Mouse (Mus musculus): ENCODE results near the gene Plcl2. TPM values are rescaled to one million over a fixed set of nuclear protein-coding genes. Genes with fewer than 3 reads are reported as not detected.
"Not testable (repeated sequence)": the region's sequence is repeated elsewhere in the genome, so short reads cannot be mapped to it uniquely, and the experiment has no call there.

Gene Plcl2
- polyA plus RNA-seq, 1 experiment from 2014 or later = 4.9 TPM

GRCm38 (mm10) chr17:50537786-50538185 lies 28.6 kb downstream of the Plcl2 start:
- no peak for ATAC-seq (ENCODE audit: insufficient number of reproducible peaks, insufficient read depth, low FRiP score, low TSS enrichment, low read depth)
- Histone ChIP-seq H3K27ac (no peak overlapping the region), H3K27me3 (no peaks in the 10 kb centered on the region), H3K4me3 (replicated peaks) (no peak overlapping the region), H3K9ac (replicated peaks) (no peak overlapping the region), H3K4me2 (no peak overlapping the region), H3K36me3 (no peaks in the 10 kb centered on the region), H3K4me1 (replicated peaks) (no peaks in the 10 kb centered on the region), H3K9me3 (peaks cover 5% of the 10 kb centered on the region)
- 82% methylated on average over 2 of the region's 2 CpGs for WGBS

- no peak for ATAC-seq (ENCODE audit: insufficient number of reproducible peaks, insufficient read depth, low FRiP score, low TSS enrichment, low read depth)
- H3K36me3 ChIP-seq = no peaks in the 10 kb centered on the region
- no peak overlapping the region for H3K4me3 ChIP-seq (replicated peaks)
- H3K9ac ChIP-seq (replicated peaks) = no peak overlapping the region
- no peak overlapping the region for H3K27ac ChIP-seq
- 94% methylated on average over 1 of the region's 1 CpGs for WGBS
- peaks cover 6% of the 10 kb centered on the region for H3K9me3 ChIP-seq
- H3K4me1 ChIP-seq (replicated peaks) = no peaks in the 10 kb centered on the region
- H3K27me3 ChIP-seq = no peaks in the 10 kb centered on the region
- no peak overlapping the region for H3K4me2 ChIP-seq
Measured at GRCm38 (mm10) chr17:50544860-50545259, 35.7 kb downstream of the Plcl2 start.

- Histone ChIP-seq H3K4me1 (replicated peaks) (no peaks in the 10 kb centered on the region), H3K36me3 (no peaks in the 10 kb centered on the region), H3K4me2 (no peak overlapping the region), H3K4me3 (replicated peaks) (no peak overlapping the region), H3K27ac (no peak overlapping the region), H3K9me3 (peaks cover 6% of the 10 kb centered on the region), H3K9ac (replicated peaks) (no peak overlapping the region), H3K27me3 (no peaks in the 10 kb centered on the region)
- ATAC-seq (ENCODE audit: insufficient number of reproducible peaks, insufficient read depth, low FRiP score, low TSS enrichment, low read depth) = no peak
- 85% methylated on average over 6 of the region's 6 CpGs for WGBS
Measured at GRCm38 (mm10) chr17:50545274-50545673, 36.1 kb downstream of the Plcl2 start.

GRCm38 (mm10) chr17:50552130-50552529 lies 42.9 kb downstream of the Plcl2 start:
- Histone ChIP-seq H3K4me2 (no peak overlapping the region), H3K9ac (replicated peaks) (no peak overlapping the region), H3K9me3 (no peaks in the 10 kb centered on the region), H3K27ac (no peak overlapping the region), H3K27me3 (no peaks in the 10 kb centered on the region), H3K4me1 (replicated peaks) (peaks cover 12% of the 10 kb centered on the region; the same call in 1 of the 2 replicates), H3K36me3 (no peaks in the 10 kb centered on the region), H3K4me3 (replicated peaks) (no peak overlapping the region)
- ATAC-seq (ENCODE audit: insufficient number of reproducible peaks, insufficient read depth, low FRiP score, low TSS enrichment, low read depth) = no peak
- WGBS = 92% methylated on average over 2 of the region's 2 CpGs

DNA sequence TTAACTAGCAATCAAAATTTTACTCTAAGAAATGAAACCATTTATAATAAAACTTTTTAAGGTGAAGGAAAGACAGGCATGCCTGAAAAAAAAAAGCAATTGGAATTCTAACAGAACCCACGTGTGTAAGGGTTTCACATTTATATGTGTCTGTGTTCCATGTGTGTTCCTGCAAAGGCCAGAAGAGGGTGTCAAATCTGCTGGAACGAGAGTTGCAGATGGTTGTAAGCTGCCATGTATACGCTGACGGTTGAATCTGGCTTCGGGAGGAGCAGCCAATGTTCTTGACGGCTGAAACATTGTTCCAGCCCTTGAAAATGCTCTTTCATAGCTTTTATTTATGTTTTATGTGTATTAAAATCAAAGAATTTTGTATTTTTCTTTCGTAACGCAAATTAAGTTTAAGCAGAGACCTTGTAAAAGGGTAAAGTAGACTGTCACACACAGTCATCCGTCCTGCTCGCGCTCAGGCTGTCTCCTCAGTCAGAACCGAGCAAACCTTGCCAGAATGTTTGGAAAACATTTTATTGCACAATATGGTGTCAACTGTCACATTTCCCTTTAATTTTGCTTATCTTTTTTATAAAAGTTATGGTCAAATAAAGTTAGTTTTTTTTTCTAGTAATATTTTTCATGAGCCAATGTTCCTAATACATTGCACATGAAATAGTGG lies 48.5 kb downstream of the Plcl2 start:
- Histone ChIP-seq H3K27me3 (no peaks in the 10 kb centered on the region), H3K4me2 (no peak overlapping the region), H3K36me3 (no peaks in the 10 kb centered on the region), H3K4me1 (replicated peaks) (peaks cover 13% of the 10 kb centered on the region; the same call in 1 of the 2 replicates), H3K9ac (replicated peaks) (no peak overlapping the region), H3K27ac (no peak overlapping the region), H3K4me3 (replicated peaks) (no peak overlapping the region), H3K9me3 (no peaks in the 10 kb centered on the region)
- 67% methylated on average over 12 of the region's 12 CpGs for WGBS
- no peak for ATAC-seq (ENCODE audit: insufficient number of reproducible peaks, insufficient read depth, low FRiP score, low TSS enrichment, low read depth)

DNA sequence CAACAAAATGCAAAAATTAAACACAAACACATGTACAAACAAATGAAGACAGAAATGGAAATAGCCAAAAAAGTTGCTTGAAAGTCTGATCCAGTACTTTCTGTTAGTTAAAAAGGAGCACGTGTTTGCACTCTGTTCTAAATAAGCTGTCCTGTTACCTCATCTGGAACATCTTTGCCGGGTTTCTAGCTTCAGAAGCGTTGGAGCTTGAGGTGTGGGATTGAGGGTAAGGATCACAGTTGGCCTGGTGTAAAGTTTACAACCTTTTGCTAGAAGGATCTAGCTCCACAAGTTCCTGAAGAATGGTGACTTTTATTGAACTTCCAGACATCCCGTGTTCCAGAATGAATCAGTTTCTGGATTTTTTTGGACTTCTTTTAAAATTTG lies 49.0 kb downstream of the Plcl2 start:
- H3K4me3 ChIP-seq (replicated peaks) = no peak overlapping the region
- H3K9me3 ChIP-seq = no peaks in the 10 kb centered on the region
- WGBS = 63% methylated on average over 4 of the region's 4 CpGs
- H3K27me3 ChIP-seq = no peaks in the 10 kb centered on the region
- ATAC-seq (ENCODE audit: insufficient number of reproducible peaks, insufficient read depth, low FRiP score, low TSS enrichment, low read depth) = no peak
- no peak overlapping the region for H3K27ac ChIP-seq
- no peak overlapping the region for H3K4me2 ChIP-seq
- peaks cover 13% of the 10 kb centered on the region; the same call in 1 of the 2 replicates for H3K4me1 ChIP-seq (replicated peaks)
- no peaks in the 10 kb centered on the region for H3K36me3 ChIP-seq
- no peak overlapping the region for H3K9ac ChIP-seq (replicated peaks)

DNA sequence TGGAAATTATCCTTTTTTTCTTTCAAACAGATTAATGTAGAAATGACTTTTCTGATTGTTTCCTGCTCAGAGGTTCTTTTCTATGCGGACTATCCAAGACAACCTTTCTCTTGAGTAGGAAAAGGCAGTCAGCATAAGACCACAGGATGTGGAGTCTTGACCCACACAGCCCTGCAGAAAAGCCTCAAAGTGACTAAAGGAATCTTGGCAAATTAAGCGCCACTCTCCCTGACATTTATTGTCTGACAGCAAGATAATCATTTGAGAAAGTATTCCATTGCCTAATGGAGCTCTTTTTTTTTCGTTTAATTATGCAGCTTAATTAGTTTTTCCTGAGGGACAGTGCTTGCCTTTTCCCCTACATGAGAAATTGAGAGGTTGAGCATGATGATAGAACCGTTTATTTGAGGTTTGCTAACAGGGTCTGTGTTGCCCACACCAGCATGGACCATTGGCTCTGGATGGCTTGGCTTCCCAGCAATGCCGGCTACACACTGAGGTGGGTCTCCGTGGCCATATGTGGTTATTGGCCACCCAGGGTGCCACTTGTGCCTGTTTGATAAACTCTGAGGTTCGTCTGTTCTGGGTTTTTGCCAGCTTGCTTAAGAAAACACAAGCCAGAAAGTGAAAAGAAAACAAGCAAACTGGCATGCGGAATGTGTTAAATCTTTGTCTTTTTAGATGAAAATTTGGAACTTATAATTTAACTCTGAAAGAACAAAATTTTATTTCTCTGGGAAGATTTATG lies 56.3 kb downstream of the Plcl2 start:
- WGBS = 25% methylated on average over 8 of the region's 8 CpGs

GRCm38 (mm10) chr17:50568846-50569245 lies 59.6 kb downstream of the Plcl2 start:
- Histone ChIP-seq H3K9ac (replicated peaks) (no peak overlapping the region), H3K4me3 (replicated peaks) (no peak overlapping the region), H3K27me3 (no peaks in the 10 kb centered on the region), H3K9me3 (no peaks in the 10 kb centered on the region), H3K4me2 (no peak overlapping the region), H3K27ac (no peak overlapping the region), H3K4me1 (replicated peaks) (0 out of 2 replicates have a peak, but pooled peaks cover 6% of the 10 kb centered on the region), H3K36me3 (no peaks in the 10 kb centered on the region)
- WGBS = 94% methylated on average over 2 of the region's 2 CpGs
- ATAC-seq (ENCODE audit: insufficient number of reproducible peaks, insufficient read depth, low FRiP score, low TSS enrichment, low read depth) = no peak

More for the DNA sequence above, 56.3 kb downstream of the Plcl2 start:
- Histone ChIP-seq H3K4me3 (replicated peaks) (no peak overlapping the region), H3K9me3 (no peaks in the 10 kb centered on the region), H3K27ac (0 out of 2 replicates have a peak overlapping the region, but pooled peaks have one; percentile 4), H3K36me3 (no peaks in the 10 kb centered on the region), H3K9ac (replicated peaks) (no peak overlapping the region), H3K4me2 (no peak overlapping the region), H3K4me1 (replicated peaks) (0 out of 2 replicates have a peak, but pooled peaks cover 6% of the 10 kb centered on the region), H3K27me3 (no peaks in the 10 kb centered on the region)
- ATAC-seq (ENCODE audit: insufficient number of reproducible peaks, insufficient read depth, low FRiP score, low TSS enrichment, low read depth) = no peak

- H3K27ac ChIP-seq; ATAC-seq (ENCODE audit: insufficient number of reproducible peaks, insufficient read depth, low FRiP score, low TSS enrichment, low read depth); H3K4me2 ChIP-seq; H3K4me1 ChIP-seq (replicated peaks); H3K9me3 ChIP-seq; H3K27me3 ChIP-seq; H3K9ac ChIP-seq (replicated peaks); H3K4me3 ChIP-seq (replicated peaks); H3K36me3 ChIP-seq: not testable (repeated sequence)
- 88% methylated on average over 5 of the region's 5 CpGs for WGBS
Measured at GRCm38 (mm10) chr17:50570228-50570627, 61.0 kb downstream of the Plcl2 start.

DNA sequence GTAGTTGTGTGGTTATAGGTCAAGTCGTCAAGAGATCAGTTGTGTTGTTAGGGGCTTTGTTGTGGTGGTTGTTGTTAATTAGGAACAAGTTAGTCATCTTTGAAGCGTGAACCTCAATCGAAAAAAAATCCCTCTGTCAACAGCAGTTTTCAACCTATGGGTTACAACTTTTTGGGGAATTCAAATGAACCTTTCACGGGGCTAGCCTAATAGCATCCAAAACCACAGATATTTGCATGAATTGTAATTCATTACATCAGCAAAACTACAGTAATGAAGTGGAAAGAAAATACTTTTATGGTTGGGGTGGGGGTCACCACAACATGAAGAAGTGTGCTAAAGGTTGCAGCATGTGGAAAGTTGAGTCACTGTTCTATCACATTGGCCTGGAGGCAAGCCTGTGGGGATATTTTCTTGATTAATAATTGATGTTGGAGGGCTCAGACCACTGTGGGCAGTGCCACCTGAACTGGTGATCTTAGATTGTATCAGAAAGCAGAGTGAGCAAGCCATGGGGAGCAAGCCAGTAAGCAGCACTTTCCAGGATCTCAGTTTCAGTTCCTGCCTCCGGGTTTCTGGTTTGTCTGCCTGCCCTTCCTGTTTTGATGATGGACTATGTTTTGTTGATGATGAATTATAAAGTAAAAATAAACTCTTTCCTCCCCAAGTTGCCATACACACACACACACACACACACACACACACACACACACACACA lies 61.6 kb downstream of the Plcl2 start:
- Histone ChIP-seq H3K4me2 (no peak overlapping the region), H3K9ac (replicated peaks) (no peak overlapping the region), H3K27me3 (no peaks in the 10 kb centered on the region), H3K4me1 (replicated peaks) (no peaks in the 10 kb centered on the region), H3K36me3 (no peaks in the 10 kb centered on the region), H3K9me3 (no peaks in the 10 kb centered on the region), H3K4me3 (replicated peaks) (no peak overlapping the region), H3K27ac (no peak overlapping the region)
- no peak for ATAC-seq (ENCODE audit: insufficient number of reproducible peaks, insufficient read depth, low FRiP score, low TSS enrichment, low read depth)
- 67% methylated on average over 5 of the region's 5 CpGs for WGBS

GRCm38 (mm10) chr17:50574161-50574560 lies 65.0 kb downstream of the Plcl2 start:
- H3K27me3 ChIP-seq = no peaks in the 10 kb centered on the region
- no peaks in the 10 kb centered on the region for H3K36me3 ChIP-seq
- ATAC-seq (ENCODE audit: insufficient number of reproducible peaks, insufficient read depth, low FRiP score, low TSS enrichment, low read depth) = no peak
- no peak overlapping the region for H3K4me3 ChIP-seq (replicated peaks)
- H3K9me3 ChIP-seq = no peaks in the 10 kb centered on the region
- H3K4me1 ChIP-seq (replicated peaks) = no peaks in the 10 kb centered on the region
- H3K9ac ChIP-seq (replicated peaks) = no peak overlapping the region
- no peak overlapping the region for H3K27ac ChIP-seq
- WGBS = 97% methylated on average over 12 of the region's 12 CpGs
- no peak overlapping the region for H3K4me2 ChIP-seq

Measured in limb, embryonic 12.5 days (tissue).